Mouse (Mus musculus) hindbrain, embryonic 16.5 days (tissue): Measurements from ENCODE around the gene Myom3. TPM values are rescaled to one million over a fixed set of nuclear protein-coding genes. Genes with fewer than 3 reads are reported as not detected.

Source experiments
- ATAC-seq: fragments of 200-750 bp; cut with Nextera tagmentation; 2 replicates; pipeline ENCODE4 v1.8.0; 2017; ENCODE audit warnings: moderate TSS enrichment, moderate library complexity
- H3K27ac ChIP-seq: fragments of 300-500 bp; sonication (generic); 2 replicates; pipeline ENCODE4 v1.5.1; 2014; ENCODE audit warnings: low read depth, mild to moderate bottlenecking, control low read depth, low read length, moderate library complexity
- H3K27me3 ChIP-seq: fragments of 300-500 bp; sonication (generic); replicated peaks from 2 replicates; pipeline ENCODE4 v1.6.1; 2014; ENCODE audit warnings: low read length; ENCODE audit not compliant: control insufficient read depth, insufficient read depth
- H3K36me3 ChIP-seq: fragments of 300-500 bp; sonication (generic); 2 replicates; pipeline ENCODE4 v1.6.1; 2014; ENCODE audit warnings: mild to moderate bottlenecking, low read length, moderate library complexity, mixed read lengths; ENCODE audit not compliant: control insufficient read depth, insufficient read depth
- H3K4me1 ChIP-seq: fragments of 300-500 bp; sonication (generic); 2 replicates; pipeline ENCODE4 v1.6.1; 2014; ENCODE audit warnings: low read depth, low read length; ENCODE audit not compliant: control insufficient read depth, insufficient read depth
- H3K4me2 ChIP-seq: fragments of 300-500 bp; sonication (generic); 2 replicates; pipeline ENCODE4 v1.6.1; 2014; ENCODE audit warnings: mild to moderate bottlenecking, low read length, control low read depth, moderate library complexity
- H3K4me3 ChIP-seq: fragments of 300-500 bp; sonication (generic); 2 replicates; pipeline ENCODE4 v1.5.1; 2014; ENCODE audit warnings: mild to moderate bottlenecking, low read length, control low read depth, moderate library complexity
- H3K9ac ChIP-seq: fragments of 300-500 bp; sonication (generic); 2 replicates; pipeline ENCODE4 v1.6.1; 2014; ENCODE audit warnings: low read depth, mild to moderate bottlenecking, control low read depth, low read length, moderate library complexity
- H3K9me3 ChIP-seq: fragments of 300-500 bp; sonication (generic); 2 replicates; pipeline ENCODE4 v1.6.1; 2014; ENCODE audit warnings: mild to moderate bottlenecking, low read length, moderate library complexity; ENCODE audit not compliant: control insufficient read depth
- WGBS: fragments of 180-500 bp; shearing (Covaris S2); extraction: QIAGEN DNeasy Blood & Tissue Kit; methylation state at CpG from one replicate; pipeline ENCODE4 v1.1.7; 2014; 5-methylcytosine and 5-hydroxymethylcytosine counted together
- polyA plus RNA-seq: library from polyadenylated mRNA; unstranded; fragments of >200 nt; fragmentation: Nextera tagmentation; extraction: Ambion mirVana; gene quantifications from 2 replicates; pipeline ENCODE4 v1.2.1, GENCODE M21; 2015

Gene Myom3
- polyA plus RNA-seq, 1 experiment from 2014 or later, result 0.99 TPM

- no peak for ATAC-seq
- H3K9ac ChIP-seq, result no peak overlapping the region
- 83% methylated on average over 3 of the region's 3 CpGs for WGBS
These were observed 7.5 kb downstream of the Myom3 start for GRCm38 (mm10) chr4:135766976-135767375.

GRCm38 (mm10) chr4:135768572-135769526 is 9.3 kb downstream of the Myom3 start:
- H3K4me2 ChIP-seq, result no peak overlapping the region
- no peak for ATAC-seq
- H3K9me3 ChIP-seq, result no peaks in the 10 kb centered on the region
- no peak overlapping the region for H3K9ac ChIP-seq
- H3K36me3 ChIP-seq, result no peaks in the 10 kb centered on the region
- H3K4me1 ChIP-seq, result no peaks in the 10 kb centered on the region
- H3K27ac ChIP-seq, result no peak overlapping the region
- 55% methylated on average over 14 of the region's 14 CpGs for WGBS
- no peak overlapping the region for H3K4me3 ChIP-seq
- no peaks in the 10 kb centered on the region for H3K27me3 ChIP-seq

More at GRCm38 (mm10) chr4:135766976-135767375, 7.5 kb downstream of the Myom3 start:
- Histone ChIP-seq H3K27ac (no peak overlapping the region), H3K4me3 (no peak overlapping the region), H3K4me1 (peaks cover 5% of the 10 kb centered on the region), H3K9me3 (no peaks in the 10 kb centered on the region), H3K36me3 (no peaks in the 10 kb centered on the region), H3K4me2 (no peak overlapping the region), H3K27me3 (no peaks in the 10 kb centered on the region; the same call in 1 of the 2 replicates)

- H3K4me3 ChIP-seq, result no peak overlapping the region
- H3K9me3 ChIP-seq, result no peaks in the 10 kb centered on the region
- H3K4me1 ChIP-seq, result no peaks in the 10 kb centered on the region
- no peak overlapping the region for H3K4me2 ChIP-seq
- H3K27ac ChIP-seq, result no peak overlapping the region
- 86% methylated on average over 18 of the region's 18 CpGs for WGBS
- H3K27me3 ChIP-seq, result no peaks in the 10 kb centered on the region
- no peaks in the 10 kb centered on the region for H3K36me3 ChIP-seq
- ATAC-seq, result no peak
- no peak overlapping the region for H3K9ac ChIP-seq
These were observed 11.2 kb downstream of the Myom3 start for GRCm38 (mm10) chr4:135770611-135771305.

- no peak overlapping the region for H3K27ac ChIP-seq
- no peaks in the 10 kb centered on the region for H3K9me3 ChIP-seq
- H3K9ac ChIP-seq, result no peak overlapping the region
- H3K4me2 ChIP-seq, result no peak overlapping the region
- no peaks in the 10 kb centered on the region for H3K27me3 ChIP-seq
- no peaks in the 10 kb centered on the region for H3K36me3 ChIP-seq
- H3K4me3 ChIP-seq, result no peak overlapping the region
- WGBS, result 83% methylated on average over 6 of the region's 6 CpGs
- H3K4me1 ChIP-seq, result no peaks in the 10 kb centered on the region
- ATAC-seq, result no peak
These were observed 12.1 kb downstream of the Myom3 start for GRCm38 (mm10) chr4:135771592-135771991.

- Histone ChIP-seq H3K27ac (no peak overlapping the region), H3K4me1 (no peaks in the 10 kb centered on the region), H3K4me3 (no peak overlapping the region), H3K36me3 (no peaks in the 10 kb centered on the region), H3K9ac (no peak overlapping the region), H3K9me3 (no peaks in the 10 kb centered on the region), H3K27me3 (no peaks in the 10 kb centered on the region), H3K4me2 (no peak overlapping the region)
- no peak for ATAC-seq
- 69% methylated on average over 4 of the region's 4 CpGs for WGBS
These were observed 13.2 kb downstream of the Myom3 start for GRCm38 (mm10) chr4:135772671-135773070.

GRCm38 (mm10) chr4:135774496-135774895 is 15.0 kb downstream of the Myom3 start:
- no peak overlapping the region for H3K4me2 ChIP-seq
- 70% methylated on average over 8 of the region's 8 CpGs for WGBS

GRCm38 (mm10) chr4:135776850-135777249 is 17.3 kb downstream of the Myom3 start:
- no peaks in the 10 kb centered on the region for H3K9me3 ChIP-seq
- no peaks in the 10 kb centered on the region for H3K27me3 ChIP-seq
- H3K4me1 ChIP-seq, result no peaks in the 10 kb centered on the region
- H3K4me3 ChIP-seq, result no peak overlapping the region
- no peak for ATAC-seq
- no peaks in the 10 kb centered on the region for H3K36me3 ChIP-seq
- H3K27ac ChIP-seq, result no peak overlapping the region
- H3K4me2 ChIP-seq, result no peak overlapping the region
- H3K9ac ChIP-seq, result no peak overlapping the region
- WGBS, result 88% methylated on average over 4 of the region's 4 CpGs

More at GRCm38 (mm10) chr4:135774496-135774895, 15.0 kb downstream of the Myom3 start:
- no peaks in the 10 kb centered on the region for H3K27me3 ChIP-seq
- ATAC-seq, result no peak
- H3K4me1 ChIP-seq, result no peaks in the 10 kb centered on the region
- no peak overlapping the region for H3K27ac ChIP-seq
- H3K4me3 ChIP-seq, result no peak overlapping the region
- no peaks in the 10 kb centered on the region for H3K9me3 ChIP-seq
- H3K36me3 ChIP-seq, result no peaks in the 10 kb centered on the region
- no peak overlapping the region for H3K9ac ChIP-seq

GRCm38 (mm10) chr4:135779661-135780060 is 20.1 kb downstream of the Myom3 start:
- H3K9ac ChIP-seq, result no peak overlapping the region
- H3K4me2 ChIP-seq, result no peak overlapping the region
- no peaks in the 10 kb centered on the region for H3K4me1 ChIP-seq
- ATAC-seq, result no peak
- no peak overlapping the region for H3K27ac ChIP-seq
- H3K27me3 ChIP-seq, result no peaks in the 10 kb centered on the region
- H3K9me3 ChIP-seq, result no peaks in the 10 kb centered on the region
- 74% methylated on average over 9 of the region's 9 CpGs for WGBS
- H3K4me3 ChIP-seq, result no peak overlapping the region
- no peaks in the 10 kb centered on the region for H3K36me3 ChIP-seq

- Histone ChIP-seq H3K9me3 (no peaks in the 10 kb centered on the region), H3K9ac (no peak overlapping the region), H3K4me2 (no peak overlapping the region), H3K4me3 (no peak overlapping the region), H3K36me3 (no peaks in the 10 kb centered on the region), H3K27ac (no peak overlapping the region), H3K4me1 (no peaks in the 10 kb centered on the region), H3K27me3 (no peaks in the 10 kb centered on the region)
- WGBS, result 73% methylated on average over 3 of the region's 3 CpGs
- ATAC-seq, result no peak
These were observed 20.7 kb downstream of the Myom3 start for GRCm38 (mm10) chr4:135780255-135780654.
